Mouse (Mus musculus): Measurements from ENCODE around the gene Pkhd1.
A peak's percentile ranks its signal among the peaks of the same experiment; 100 is the strongest.

Gene Pkhd1

GRCm38 (mm10) chr1:20617849-20618530 is at the start of gene Pkhd1:
Pkhd1 (minus strand) TSS chr1:20618064.
- no peak for DNase-seq

GRCm38 (mm10) chr1:20667567-20667966 is 49.7 kb upstream of the Pkhd1 start:
- no peak for DNase-seq

GRCm38 (mm10) chr1:20666233-20666632 is 48.4 kb upstream of the Pkhd1 start:
- DNase-seq: no peak

- DNase-seq: no peak
Observed at GRCm38 (mm10) chr1:20655085-20655484, 37.2 kb upstream of the Pkhd1 start.

GRCm38 (mm10) chr1:20653513-20654506 is 35.9 kb upstream of the Pkhd1 start:
- no peak for DNase-seq

GRCm38 (mm10) chr1:20634856-20635255 is 17.0 kb upstream of the Pkhd1 start:
- DNase-seq: no peak

- no peak for DNase-seq
Observed at GRCm38 (mm10) chr1:20633276-20633869, 15.5 kb upstream of the Pkhd1 start.

GRCm38 (mm10) chr1:20624564-20624963 is 6.7 kb upstream of the Pkhd1 start:
- DNase-seq: no peak

GRCm38 (mm10) chr1:20623375-20623774 is 5.5 kb upstream of the Pkhd1 start:
- DNase-seq: no peak

GRCm38 (mm10) chr1:20620611-20621010 is 2.7 kb upstream of the Pkhd1 start:
- no peak for DNase-seq

- DNase-seq: no peak
Observed at GRCm38 (mm10) chr1:20619363-20619762, 1.5 kb upstream of the Pkhd1 start.

GRCm38 (mm10) chr1:20612643-20613042 is 5.2 kb downstream of the Pkhd1 start:
- DNase-seq: no peak

GRCm38 (mm10) chr1:20605489-20605888 is 12.4 kb downstream of the Pkhd1 start:
- DNase-seq: no peak

- DNase-seq: no peak
Observed at GRCm38 (mm10) chr1:20590488-20590887, 27.4 kb downstream of the Pkhd1 start.

GRCm38 (mm10) chr1:20571469-20571868 is 46.4 kb downstream of the Pkhd1 start:
- no peak for DNase-seq

- DNase-seq: no peak
Observed at GRCm38 (mm10) chr1:20569430-20569829, 48.4 kb downstream of the Pkhd1 start.

- DNase-seq: no peak
Observed at GRCm38 (mm10) chr1:20558443-20558842, 59.4 kb downstream of the Pkhd1 start.

- DNase-seq: no peak
Observed at GRCm38 (mm10) chr1:20554398-20554797, 63.5 kb downstream of the Pkhd1 start.

GRCm38 (mm10) chr1:20551334-20551733 is 66.5 kb downstream of the Pkhd1 start:
- no peak for DNase-seq

- DNase-seq: no peak
Observed at GRCm38 (mm10) chr1:20544526-20544925, 73.3 kb downstream of the Pkhd1 start.

GRCm38 (mm10) chr1:20513364-20514084 is 104.3 kb downstream of the Pkhd1 start:
- DNase-seq: peak; percentile 6

GRCm38 (mm10) chr1:20498965-20499364 is 118.9 kb downstream of the Pkhd1 start:
- no peak for DNase-seq

- no peak for DNase-seq
Observed at GRCm38 (mm10) chr1:20486087-20486486, 131.8 kb downstream of the Pkhd1 start.
